Mouse (Mus musculus) testis, postnatal 10 days (tissue): ENCODE measurements at regions not wholly inside any gene's neighbourhood (a gene's known extent, or its start where the extent isn't known, plus 50 kb on each side); places are given as distances from the start of the nearest gene placed in this dataset.
A peak's percentile ranks its signal among the peaks of the same experiment; 100 is the strongest.
"Not testable (repeated sequence)": the region's sequence is repeated elsewhere in the genome, so short reads cannot be mapped to it uniquely, and the experiment has no call there.

Source experiments
- DNase-seq: peaks from one replicate; pipeline ENCODE4 v3.0.0; 2021; ENCODE audit warnings: low spot score

DNA sequence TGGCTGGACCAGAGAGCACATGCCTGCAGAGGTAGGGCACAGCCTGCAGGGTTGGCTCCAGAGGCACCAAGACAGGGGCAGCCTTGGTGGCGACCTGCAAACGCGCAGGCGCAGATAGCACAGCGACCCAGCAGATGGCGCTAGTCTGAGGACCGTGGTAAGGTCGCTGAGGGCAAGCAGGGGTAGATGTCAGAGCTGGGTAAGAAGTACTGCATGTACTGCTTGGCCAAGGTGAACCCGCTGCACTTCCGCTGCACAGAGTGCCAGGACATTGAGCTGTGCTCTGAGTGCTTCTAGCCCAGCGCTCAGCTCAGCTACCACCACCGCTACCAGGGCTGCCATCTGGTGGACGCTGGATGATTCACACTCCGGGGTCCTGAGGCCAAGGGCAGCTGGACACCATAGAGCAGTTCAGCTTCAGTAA is 68.3 kb downstream of the Hsp90b1 start:
- DNase-seq: peak; percentile 86

- not testable (repeated sequence) for DNase-seq
These were observed 68.8 kb downstream of the Hsp90b1 start for GRCm38 (mm10) chr10:86636515-86636914.

DNA sequence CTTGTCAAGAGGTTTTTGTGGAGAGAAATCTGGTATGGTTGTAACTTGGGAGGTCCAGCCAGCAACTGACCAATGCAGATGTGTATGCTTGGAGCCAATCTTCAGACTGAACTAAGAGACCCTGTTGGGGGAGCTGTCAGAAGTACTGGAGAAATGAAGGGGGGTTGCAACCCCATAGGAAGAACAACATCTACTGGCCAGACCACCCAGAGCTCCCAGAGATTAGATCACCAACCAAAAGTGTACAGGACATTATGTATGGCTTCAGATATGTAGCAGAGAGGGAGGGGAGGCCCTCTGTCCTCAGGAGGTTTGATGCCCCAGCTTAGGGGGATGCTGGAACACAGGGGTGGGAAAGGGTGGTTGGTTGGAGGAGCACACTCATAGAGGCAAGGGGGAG is 78.6 kb downstream of the Hsp90b1 start:
- not testable (repeated sequence) for DNase-seq

GRCm38 (mm10) chr10:86617958-86618664 is 87.2 kb downstream of the Hsp90b1 start:
- DNase-seq: not testable (repeated sequence)

DNA sequence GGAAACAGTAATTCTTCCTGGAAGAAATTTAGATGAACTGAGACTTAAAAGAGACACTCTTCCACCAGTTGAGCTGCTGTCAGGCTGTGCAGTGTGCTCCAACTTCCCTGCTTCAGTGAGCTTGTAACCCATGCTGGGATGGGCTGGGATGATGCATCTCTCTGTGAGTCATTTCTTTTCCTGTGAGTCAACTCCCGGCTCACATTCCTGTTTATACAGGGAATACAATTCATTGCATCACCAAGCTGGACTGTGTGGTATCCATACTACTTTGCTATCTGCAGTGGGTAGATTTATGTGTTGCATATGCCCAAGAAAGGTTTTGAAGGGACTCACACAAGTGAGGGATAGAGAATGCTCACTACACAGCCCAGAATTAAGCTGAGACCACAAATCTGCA is 93.0 kb downstream of the Hsp90b1 start:
- DNase-seq: not testable (repeated sequence)

- not testable (repeated sequence) for DNase-seq
These were observed 95.3 kb downstream of the Hsp90b1 start for GRCm38 (mm10) chr10:86610027-86610426.

DNA sequence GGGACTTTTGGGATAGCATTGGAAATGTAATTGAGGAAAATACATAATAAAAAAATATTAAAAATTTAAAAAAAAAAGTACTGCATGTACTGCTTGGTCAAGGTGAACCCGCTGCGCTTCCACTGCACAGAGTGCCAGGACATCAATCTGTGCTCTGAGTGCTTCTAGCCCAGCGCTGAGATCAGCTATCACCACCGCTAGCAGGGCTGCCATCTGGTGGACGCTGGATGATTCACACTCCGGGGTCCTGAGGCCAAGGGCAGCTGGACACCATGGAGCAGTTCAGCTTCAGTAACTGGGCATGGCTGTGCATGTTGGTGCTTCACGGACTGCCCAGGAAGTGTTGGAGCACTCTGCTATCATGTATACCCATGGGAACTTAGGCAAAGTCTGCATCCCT is 102.1 kb upstream of the Syn3 start:
- DNase-seq: peak; percentile 43

- peak; percentile 48 for DNase-seq
These were observed 101.3 kb upstream of the Syn3 start for GRCm38 (mm10) chr10:86599991-86600390.

DNA sequence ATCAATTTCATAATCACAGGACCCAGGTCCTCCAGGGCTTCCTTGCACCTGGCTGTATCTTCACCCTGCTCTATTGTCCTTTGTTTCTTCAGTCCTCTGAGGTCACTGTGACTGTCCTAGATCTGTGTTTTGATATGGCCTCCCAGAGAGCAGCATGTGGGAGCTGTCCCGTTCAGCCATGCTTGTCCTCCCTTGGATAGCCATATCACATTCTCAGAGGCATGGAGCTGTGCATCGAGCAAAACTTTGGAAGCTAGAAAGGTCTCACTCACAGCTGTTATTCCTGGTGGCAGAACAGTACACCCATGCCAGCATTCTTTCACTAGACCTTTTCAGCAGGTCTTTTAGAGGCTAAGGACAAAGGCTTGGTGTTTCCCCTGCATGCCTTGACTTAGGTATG is 91.5 kb upstream of the Syn3 start:
- not testable (repeated sequence) for DNase-seq

GRCm38 (mm10) chr10:86566875-86567274 is 68.2 kb upstream of the Syn3 start:
- not testable (repeated sequence) for DNase-seq

- DNase-seq: peak; percentile 65
These were observed 57.1 kb upstream of the Syn3 start for GRCm38 (mm10) chr10:86555843-86556242.
